Mouse (Mus musculus) cortical plate, adult 2 months (tissue): ENCODE data around the gene Pbp2.

ENCODE experiments used
- CTCF ChIP-seq: fragments of 200-500 bp; IDR thresholded peaks from 2 replicates; pipeline ENCODE4 v1.5.1; 2011; ENCODE audit warnings: mild to moderate bottlenecking, control low read depth, low read length; ENCODE audit not compliant: insufficient read depth; ENCODE audit errors: extremely low read depth
- POLR2A ChIP-seq: fragments of 200-500 bp; IDR thresholded peaks from 2 replicates; pipeline ENCODE4 v1.6.1; 2011; ENCODE audit warnings: mild to moderate bottlenecking, low read length, control low read depth; ENCODE audit not compliant: insufficient read depth; ENCODE audit errors: extremely low read depth

- TF ChIP-seq POLR2A (no peak), CTCF (no peak)
Measured at GRCm38 (mm10) chr6:135310305-135310704, at the start of gene Pbp2.
